Mouse (Mus musculus) liver, embryonic 12.5 days (tissue): Measurements from ENCODE around the gene Scn3b. TPM values are rescaled to one million over a fixed set of nuclear protein-coding genes. Genes with fewer than 3 reads are reported as not detected.

ENCODE experiments used
- ATAC-seq: fragments of 200-750 bp; cut with Nextera tagmentation; 2 replicates; pipeline ENCODE4 v1.8.0; 2017; ENCODE audit warnings: moderate number of reproducible peaks, mild to moderate bottlenecking, moderate library complexity
- H3K27ac ChIP-seq: fragments of 300-500 bp; sonication (generic); 2 replicates; pipeline ENCODE4 v1.5.1; 2016; ENCODE audit warnings: mild to moderate bottlenecking
- H3K27me3 ChIP-seq: fragments of 300-500 bp; sonication (generic); replicated peaks from 2 replicates; pipeline ENCODE4 v1.6.1; 2016; ENCODE audit warnings: mild to moderate bottlenecking, moderate library complexity
- H3K36me3 ChIP-seq: fragments of 300-500 bp; sonication (generic); 2 replicates; pipeline ENCODE4 v1.6.1; 2016; ENCODE audit warnings: mild to moderate bottlenecking, moderate library complexity
- H3K4me1 ChIP-seq: fragments of 300-500 bp; sonication (generic); 2 replicates; pipeline ENCODE4 v1.6.1; 2016
- H3K4me2 ChIP-seq: fragments of 300-500 bp; sonication (generic); 2 replicates; pipeline ENCODE4 v1.6.1; 2016; ENCODE audit warnings: mild to moderate bottlenecking, moderate library complexity
- H3K4me3 ChIP-seq: fragments of 300-500 bp; sonication (generic); 2 replicates; pipeline ENCODE4 v1.5.1; 2016; ENCODE audit warnings: mild to moderate bottlenecking, moderate library complexity
- H3K9ac ChIP-seq: fragments of 300-500 bp; sonication (generic); 2 replicates; pipeline ENCODE4 v1.6.1; 2016; ENCODE audit warnings: mild to moderate bottlenecking, moderate library complexity
- H3K9me3 ChIP-seq: fragments of 300-500 bp; sonication (generic); replicated peaks from 2 replicates; pipeline ENCODE4 v1.6.1; 2016; ENCODE audit warnings: mild to moderate bottlenecking, moderate library complexity
- WGBS: fragments of 180-500 bp; shearing (Covaris S2); methylation state at CpG from one replicate; pipeline ENCODE4 v1.1.7; 2016; ENCODE audit not compliant: insufficient replicate concordance; 5-methylcytosine and 5-hydroxymethylcytosine counted together
- polyA plus RNA-seq: library from polyadenylated mRNA; unstranded; fragments of >200 nt; fragmentation: Nextera tagmentation; extraction: Ambion mirVana; gene quantifications from 2 replicates; pipeline ENCODE4 v1.2.1, GENCODE M21; 2016

Scn3b gene
- polyA plus RNA-seq, 1 experiment from 2014 or later: 0.12 TPM

- Histone ChIP-seq H3K4me1 (no peaks in the 10 kb centered on the region), H3K4me2 (no peak overlapping the region), H3K9me3 (no peaks in the 10 kb centered on the region), H3K9ac (no peak overlapping the region), H3K27me3 (no peaks in the 10 kb centered on the region), H3K4me3 (no peak overlapping the region), H3K36me3 (peaks cover 10% of the 10 kb centered on the region; the same call in 1 of the 2 replicates), H3K27ac (no peak overlapping the region)
- 69% methylated on average over 15 of the region's 15 CpGs for WGBS
- ATAC-seq: no peak
Observed at GRCm38 (mm10) chr9:40300018-40300989, 31.3 kb downstream of the Scn3b start.

DNA sequence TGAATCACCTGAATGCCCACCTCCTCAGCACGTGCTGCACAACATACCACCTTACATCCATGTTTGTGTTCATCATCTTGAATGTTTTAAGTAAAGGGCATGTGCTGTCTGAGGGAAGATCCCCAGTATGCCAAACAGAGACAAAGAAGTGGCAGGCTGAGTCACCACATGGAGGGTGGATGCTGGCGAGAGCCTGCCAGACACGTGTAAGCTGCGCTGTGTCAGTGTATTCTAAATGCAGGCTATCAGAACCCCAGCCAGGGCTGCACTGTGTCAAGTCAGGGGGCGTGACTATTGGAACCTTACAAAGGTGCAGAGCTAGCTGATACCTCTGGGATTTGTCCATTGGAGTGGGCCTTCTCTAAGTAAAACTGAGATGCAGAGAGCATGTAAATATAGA is 32.5 kb downstream of the Scn3b start:
- H3K27ac ChIP-seq: no peak overlapping the region
- no peaks in the 10 kb centered on the region for H3K9me3 ChIP-seq
- 74% methylated on average over 5 of the region's 5 CpGs for WGBS
- no peak overlapping the region for H3K4me2 ChIP-seq
- no peak overlapping the region for H3K4me3 ChIP-seq
- peaks cover 15% of the 10 kb centered on the region; the same call in 1 of the 2 replicates for H3K36me3 ChIP-seq
- no peaks in the 10 kb centered on the region for H3K4me1 ChIP-seq
- H3K27me3 ChIP-seq: no peaks in the 10 kb centered on the region
- H3K9ac ChIP-seq: no peak overlapping the region
- no peak for ATAC-seq

- Histone ChIP-seq H3K27ac (no peak overlapping the region), H3K27me3 (no peaks in the 10 kb centered on the region), H3K9ac (no peak overlapping the region), H3K4me1 (no peaks in the 10 kb centered on the region), H3K36me3 (peaks cover 18% of the 10 kb centered on the region; the same call in 1 of the 2 replicates), H3K4me2 (no peak overlapping the region), H3K4me3 (no peak overlapping the region), H3K9me3 (no peaks in the 10 kb centered on the region)
- no peak for ATAC-seq
- WGBS: 71% methylated on average over 8 of the region's 8 CpGs
Observed at GRCm38 (mm10) chr9:40302375-40302774, 33.4 kb downstream of the Scn3b start.

GRCm38 (mm10) chr9:40304243-40304642 is 35.2 kb downstream of the Scn3b start:
- no peaks in the 10 kb centered on the region for H3K9me3 ChIP-seq
- 83% methylated on average over 8 of the region's 8 CpGs for WGBS
- H3K27ac ChIP-seq: no peak overlapping the region
- H3K4me1 ChIP-seq: no peaks in the 10 kb centered on the region
- H3K4me2 ChIP-seq: no peak overlapping the region
- no peak for ATAC-seq
- H3K27me3 ChIP-seq: no peaks in the 10 kb centered on the region
- H3K36me3 ChIP-seq: peaks cover 14% of the 10 kb centered on the region; the same call in 1 of the 2 replicates
- H3K9ac ChIP-seq: no peak overlapping the region
- no peak overlapping the region for H3K4me3 ChIP-seq

- no peak overlapping the region for H3K4me3 ChIP-seq
- WGBS: 81% methylated on average over 3 of the region's 3 CpGs
- no peak for ATAC-seq
Observed at GRCm38 (mm10) chr9:40307311-40307710, 38.3 kb downstream of the Scn3b start.

DNA sequence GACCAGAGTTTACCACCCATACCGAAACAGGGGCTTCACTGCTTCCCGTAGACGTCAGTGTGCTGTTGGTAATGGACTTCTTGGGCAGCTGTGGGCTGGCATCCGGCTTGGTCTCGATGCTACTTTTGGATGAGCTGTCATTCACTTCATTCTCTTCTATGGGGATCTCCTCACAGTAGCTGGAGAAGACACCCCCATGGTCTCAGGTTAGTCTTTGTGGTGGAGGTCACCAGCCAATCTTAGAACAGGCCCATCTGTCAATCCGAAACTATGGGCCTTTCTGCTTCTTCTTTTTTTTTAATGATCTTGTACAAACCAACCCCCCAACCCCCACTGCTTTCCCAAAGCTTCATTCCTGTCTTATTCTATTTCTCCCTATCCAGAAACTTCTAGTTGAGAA is 40.9 kb downstream of the Scn3b start:
- no peak overlapping the region for H3K4me2 ChIP-seq
- H3K27ac ChIP-seq: no peak overlapping the region
- H3K36me3 ChIP-seq: peaks cover 12% of the 10 kb centered on the region
- no peaks in the 10 kb centered on the region for H3K27me3 ChIP-seq
- no peaks in the 10 kb centered on the region for H3K4me1 ChIP-seq
- WGBS: 77% methylated on average over 6 of the region's 6 CpGs
- H3K4me3 ChIP-seq: no peak overlapping the region
- no peak overlapping the region for H3K9ac ChIP-seq
- no peaks in the 10 kb centered on the region for H3K9me3 ChIP-seq
- ATAC-seq: no peak

More at GRCm38 (mm10) chr9:40307311-40307710, 38.3 kb downstream of the Scn3b start:
- Histone ChIP-seq H3K9ac (no peak overlapping the region), H3K4me2 (no peak overlapping the region), H3K9me3 (no peaks in the 10 kb centered on the region), H3K27me3 (no peaks in the 10 kb centered on the region), H3K27ac (no peak overlapping the region), H3K36me3 (peaks cover 12% of the 10 kb centered on the region), H3K4me1 (no peaks in the 10 kb centered on the region)

DNA sequence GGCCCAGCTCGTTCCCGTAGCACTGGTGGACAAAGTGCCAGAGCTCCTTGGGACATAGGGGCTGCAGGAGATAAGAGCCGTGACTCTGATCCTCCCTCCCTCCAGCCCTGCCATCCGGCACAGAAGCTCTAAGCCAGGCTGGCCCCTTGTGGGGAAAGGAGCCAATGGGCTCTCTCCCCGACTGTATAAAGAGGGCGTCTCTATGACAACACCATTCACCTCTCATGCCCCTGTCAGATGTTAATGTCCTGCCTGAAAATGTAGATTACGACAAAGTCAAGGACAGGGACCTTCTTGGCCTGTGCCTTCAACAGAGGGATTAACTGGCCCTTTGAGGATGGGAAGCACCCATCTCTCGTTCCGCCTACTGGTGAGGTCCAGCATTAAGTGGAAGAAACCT is 42.8 kb downstream of the Scn3b start:
- no peak overlapping the region for H3K27ac ChIP-seq
- H3K9ac ChIP-seq: no peak overlapping the region
- ATAC-seq: no peak
- no peak overlapping the region for H3K4me2 ChIP-seq
- H3K4me3 ChIP-seq: no peak overlapping the region
- no peaks in the 10 kb centered on the region for H3K4me1 ChIP-seq
- peaks cover 4% of the 10 kb centered on the region; the same call in 1 of the 2 replicates for H3K36me3 ChIP-seq
- H3K9me3 ChIP-seq: no peaks in the 10 kb centered on the region
- H3K27me3 ChIP-seq: no peaks in the 10 kb centered on the region
- WGBS: 72% methylated on average over 9 of the region's 9 CpGs

DNA sequence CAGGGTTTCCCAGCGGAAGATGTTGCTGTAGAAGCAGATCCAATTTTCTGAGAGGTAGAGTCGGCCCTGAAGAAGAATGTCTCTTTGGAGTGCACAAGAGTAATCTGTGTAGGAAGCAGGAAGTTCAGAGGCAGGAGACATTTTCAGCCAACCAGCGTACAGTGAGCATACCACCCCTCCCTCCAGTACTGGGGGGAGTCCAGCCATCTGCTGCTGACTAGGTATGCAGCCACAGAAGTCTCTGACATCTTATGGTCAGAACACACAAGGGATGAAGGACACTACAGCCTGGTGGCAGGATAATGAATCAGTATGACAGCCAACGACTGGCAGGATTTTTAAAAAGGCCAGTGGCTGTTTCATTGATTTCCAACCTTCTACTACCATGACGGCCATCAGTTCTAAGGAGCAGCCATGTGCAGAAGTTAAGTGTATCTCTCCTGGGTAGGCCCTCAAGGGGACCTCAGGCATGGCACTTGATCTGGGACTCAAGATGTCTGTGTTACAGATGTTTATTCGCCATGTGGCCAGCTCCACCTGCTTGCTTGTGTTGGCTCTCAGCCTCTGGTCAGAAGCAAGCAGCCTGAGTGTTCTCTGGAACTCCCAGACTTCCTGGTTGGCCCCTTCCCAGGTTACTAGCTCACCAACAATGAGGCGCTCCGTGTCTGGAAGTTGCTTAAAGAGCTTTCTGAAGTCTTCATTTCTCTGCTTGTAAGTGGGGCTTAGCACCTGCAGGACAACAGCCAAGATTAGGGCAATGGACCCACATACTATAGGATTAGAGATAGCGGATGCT is 48.0 kb downstream of the Scn3b start:
- 71% methylated on average over 9 of the region's 9 CpGs for WGBS
- Histone ChIP-seq H3K27me3 (no peaks in the 10 kb centered on the region), H3K36me3 (no peaks in the 10 kb centered on the region), H3K4me1 (peaks cover 14% of the 10 kb centered on the region), H3K9ac (no peak overlapping the region), H3K4me3 (no peak overlapping the region), H3K9me3 (no peaks in the 10 kb centered on the region), H3K27ac (no peak overlapping the region), H3K4me2 (no peak overlapping the region)
- ATAC-seq: no peak

DNA sequence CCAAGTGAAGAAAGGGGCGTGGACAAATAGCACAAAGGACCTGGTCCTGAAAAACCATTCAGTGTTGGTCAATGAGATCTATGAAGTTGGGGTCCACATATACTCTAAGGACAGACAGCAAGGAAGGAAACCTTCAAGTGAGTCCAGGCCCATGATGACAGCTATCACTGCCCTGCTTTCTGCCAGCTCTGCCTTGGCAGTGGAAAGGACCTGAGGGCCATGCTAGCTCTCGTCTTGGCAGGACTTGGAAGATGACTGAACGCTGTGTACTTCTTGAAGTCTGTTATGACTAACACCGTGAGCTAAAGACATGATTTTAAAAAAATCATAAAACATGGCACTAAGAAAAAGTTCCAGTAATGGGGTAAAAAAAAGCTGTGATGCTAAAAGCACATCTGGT is 48.7 kb downstream of the Scn3b start:
- Histone ChIP-seq H3K9ac (no peak overlapping the region), H3K4me3 (no peak overlapping the region), H3K27ac (no peak overlapping the region), H3K27me3 (no peaks in the 10 kb centered on the region), H3K9me3 (no peaks in the 10 kb centered on the region), H3K36me3 (no peaks in the 10 kb centered on the region), H3K4me1 (peaks cover 17% of the 10 kb centered on the region), H3K4me2 (no peak overlapping the region)
- ATAC-seq: no peak
- 80% methylated on average over 4 of the region's 4 CpGs for WGBS

GRCm38 (mm10) chr9:40318771-40319170 is 49.8 kb downstream of the Scn3b start:
- Histone ChIP-seq H3K4me2 (no peak overlapping the region), H3K27ac (no peak overlapping the region), H3K36me3 (no peaks in the 10 kb centered on the region), H3K4me3 (no peak overlapping the region), H3K9ac (no peak overlapping the region), H3K4me1 (peaks cover 17% of the 10 kb centered on the region), H3K9me3 (no peaks in the 10 kb centered on the region), H3K27me3 (no peaks in the 10 kb centered on the region)
- WGBS: 72% methylated on average over 5 of the region's 5 CpGs
- ATAC-seq: no peak

- H3K4me1 ChIP-seq: peaks cover 17% of the 10 kb centered on the region
- H3K27me3 ChIP-seq: no peaks in the 10 kb centered on the region
- no peaks in the 10 kb centered on the region for H3K9me3 ChIP-seq
- WGBS: 79% methylated on average over 8 of the region's 8 CpGs
- H3K9ac ChIP-seq: no peak overlapping the region
- no peak overlapping the region for H3K4me2 ChIP-seq
- 0 out of 2 replicates have a peak overlapping the region, but pooled peaks have one; percentile 6 for H3K27ac ChIP-seq
- H3K36me3 ChIP-seq: no peaks in the 10 kb centered on the region
- no peak overlapping the region for H3K4me3 ChIP-seq
- no peak for ATAC-seq
Observed at GRCm38 (mm10) chr9:40320405-40320804, 51.4 kb downstream of the Scn3b start.
